In genomic region chr6:54119885-54120666, GRCm38 (mm10) we compare ENCODE assay signal across 7 mouse cellular contexts.
A peak's percentile ranks its signal among the peaks of the same experiment; 100 is the strongest.
DNase-seq lines count a peak whose midpoint lies in the region; ATAC-seq lines count a peak whose summit lies in the region.

No protein-coding gene starts in this region.

- H3K27ac ChIP-seq in embryonic facial prominence, embryonic 11.5 days (replicated peaks; ENCODE audit: low read depth, low read length), result no peak overlapping the region

- H3K4me3 ChIP-seq in embryonic facial prominence, embryonic 11.5 days (ENCODE audit: low read depth, low read length), result no peak overlapping the region

- WGBS in embryonic facial prominence, embryonic 11.5 days, result 29% methylated on average over 13 of the region's 13 CpGs

- ATAC-seq in embryonic facial prominence, embryonic 11.5 days (replicated peaks; ENCODE audit: insufficient number of reproducible peaks, low FRiP score, low TSS enrichment, low read depth), result peak; percentile 44; the same call in 1 of the 2 replicates

- peak; percentile 42 to 46 for DNase-seq in B cell, adult 2 months
- peak; percentile 41 for DNase-seq in Muller cell, postnatal 12 days (ENCODE audit: inconsistent ontology term)
- DNase-seq in embryonic facial prominence, embryonic 11.5 days (ENCODE audit: low spot score), result peak; percentile 19
- DNase-seq in layer of hippocampus, postnatal 10 days (ENCODE audit: low spot score in 2 of 2), result peak; percentile 46 to 55
- peak; percentile 29 for DNase-seq in telencephalon, adult 2 months (ENCODE audit: low read depth, low spot score)
- no peak for DNase-seq in liver
- no peak for DNase-seq in kidney, postnatal 4 days

- H3K9me3 ChIP-seq in embryonic facial prominence, embryonic 11.5 days (replicated peaks; ENCODE audit: control insufficient read depth, low read length), result no peaks in the 10 kb centered on the region

- H3K4me2 ChIP-seq in embryonic facial prominence, embryonic 11.5 days (ENCODE audit: low read depth, low read length), result no peak overlapping the region

- H3K9ac ChIP-seq in embryonic facial prominence, embryonic 11.5 days (replicated peaks; ENCODE audit: low read length), result no peak overlapping the region

- no peaks in the 10 kb centered on the region for H3K27me3 ChIP-seq in embryonic facial prominence, embryonic 11.5 days (ENCODE audit: control insufficient read depth, insufficient read depth, low read length)

- no peaks in the 10 kb centered on the region for H3K36me3 ChIP-seq in embryonic facial prominence, embryonic 11.5 days (replicated peaks; ENCODE audit: control insufficient read depth, insufficient read depth, low read depth, low read length)

- no peaks in the 10 kb centered on the region for H3K4me1 ChIP-seq in embryonic facial prominence, embryonic 11.5 days (ENCODE audit: control insufficient read depth, insufficient read depth, low read length)

Comparison
In these comparisons a context has a peak if more than half of its experiments do, and no peak if none do; other contexts are left out.
1. DNase-seq: peak in B cell, adult 2 months (2 of 2), Muller cell, postnatal 12 days (single experiment), embryonic facial prominence, embryonic 11.5 days (single experiment), layer of hippocampus, postnatal 10 days (2 of 2) and telencephalon, adult 2 months (single experiment); none in liver (single experiment) and kidney, postnatal 4 days (0 of 2).